Mouse (Mus musculus): ENCODE measurements around the gene P4hb. TPM values are rescaled to one million over a fixed set of nuclear protein-coding genes. Genes with fewer than 3 reads are reported as not detected.

P4hb gene
- polyA plus RNA-seq, 1 experiment from 2014 or later: 425 TPM

GRCm38 (mm10) chr11:120610477-120611046 is 37.5 kb upstream of the P4hb start:
- no peak overlapping the region for H3K4me3 ChIP-seq
- 83% methylated on average over 9 of the region's 9 CpGs for WGBS
- H3K9ac ChIP-seq: no peak overlapping the region
- H3K27ac ChIP-seq: no peak overlapping the region
- H3K9me3 ChIP-seq: no peaks in the 10 kb centered on the region
- no peak overlapping the region for H3K4me2 ChIP-seq (replicated peaks)
- H3K36me3 ChIP-seq: peaks cover 66% of the 10 kb centered on the region
- H3K27me3 ChIP-seq (replicated peaks): peaks cover 22% of the 10 kb centered on the region
- no peak for ATAC-seq (ENCODE audit: low FRiP score, low read depth)
- H3K4me1 ChIP-seq: peaks cover 16% of the 10 kb centered on the region

GRCm38 (mm10) chr11:120609250-120609649 is 36.2 kb upstream of the P4hb start:
- Histone ChIP-seq H3K9ac (0 out of 2 replicates have a peak overlapping the region, but pooled peaks have one; percentile 48), H3K27me3 (replicated peaks) (peaks cover 22% of the 10 kb centered on the region), H3K36me3 (peaks cover 70% of the 10 kb centered on the region), H3K27ac (no peak overlapping the region), H3K9me3 (no peaks in the 10 kb centered on the region), H3K4me2 (replicated peaks) (no peak overlapping the region), H3K4me1 (peaks cover 16% of the 10 kb centered on the region), H3K4me3 (no peak overlapping the region)
- WGBS: 45% methylated on average over 8 of the region's 8 CpGs
- no peak for ATAC-seq (ENCODE audit: low FRiP score, low read depth)

GRCm38 (mm10) chr11:120608241-120609034 is 35.4 kb upstream of the P4hb start, which contains the start of gene Npb:
Gene Npb, plus strand, starts transcription at chr11:120608477.
- peaks cover 22% of the 10 kb centered on the region for H3K27me3 ChIP-seq (replicated peaks)
- H3K9me3 ChIP-seq: no peaks in the 10 kb centered on the region
- ATAC-seq (ENCODE audit: low FRiP score, low read depth): no peak
- H3K9ac ChIP-seq: peak within 1 kb of the TSS; percentile 48; the same call in 1 of the 2 replicates
- WGBS: 5% methylated on average over 45 of the region's 45 CpGs
- peaks cover 16% of the 10 kb centered on the region for H3K4me1 ChIP-seq
- peak within 1 kb of the TSS; percentile 19; the same call in 1 of the 2 replicates for H3K4me3 ChIP-seq
- H3K36me3 ChIP-seq: peaks cover 70% of the 10 kb centered on the region
- H3K27ac ChIP-seq: no peak within 1 kb of the TSS
- peak within 1 kb of the TSS; percentile 53 for H3K4me2 ChIP-seq (replicated peaks)

GRCm38 (mm10) chr11:120606764-120607163 is 33.7 kb upstream of the P4hb start:
- ATAC-seq (ENCODE audit: low FRiP score, low read depth): no peak
- no peak overlapping the region for H3K9ac ChIP-seq
- H3K4me2 ChIP-seq (replicated peaks): no peak overlapping the region
- WGBS: 77% methylated on average over 4 of the region's 4 CpGs
- no peak overlapping the region for H3K27ac ChIP-seq
- no peak overlapping the region for H3K4me3 ChIP-seq
- H3K36me3 ChIP-seq: peaks cover 69% of the 10 kb centered on the region
- H3K27me3 ChIP-seq (replicated peaks): peaks cover 22% of the 10 kb centered on the region
- no peaks in the 10 kb centered on the region for H3K9me3 ChIP-seq
- H3K4me1 ChIP-seq: peaks cover 16% of the 10 kb centered on the region

- H3K4me3 ChIP-seq: no peak overlapping the region
- H3K9ac ChIP-seq: no peak overlapping the region
- peaks cover 22% of the 10 kb centered on the region for H3K27me3 ChIP-seq (replicated peaks)
- H3K4me1 ChIP-seq: peaks cover 16% of the 10 kb centered on the region
- peaks cover 59% of the 10 kb centered on the region for H3K36me3 ChIP-seq
- no peak for ATAC-seq (ENCODE audit: low FRiP score, low read depth)
- H3K9me3 ChIP-seq: no peaks in the 10 kb centered on the region
- H3K4me2 ChIP-seq (replicated peaks): no peak overlapping the region
- 92% methylated on average over 7 of the region's 7 CpGs for WGBS
- no peak overlapping the region for H3K27ac ChIP-seq
Observed at GRCm38 (mm10) chr11:120605667-120606066, 32.6 kb upstream of the P4hb start.

GRCm38 (mm10) chr11:120603545-120603944 is 30.5 kb upstream of the P4hb start:
- peaks cover 53% of the 10 kb centered on the region for H3K36me3 ChIP-seq

GRCm38 (mm10) chr11:120600716-120601115 is 27.7 kb upstream of the P4hb start:
- WGBS: 98% methylated on average over 3 of the region's 3 CpGs
- ATAC-seq (ENCODE audit: low FRiP score, low read depth): no peak
- Histone ChIP-seq H3K9me3 (no peaks in the 10 kb centered on the region), H3K36me3 (peaks cover 58% of the 10 kb centered on the region), H3K4me2 (replicated peaks) (no peak overlapping the region), H3K27ac (no peak overlapping the region), H3K27me3 (replicated peaks) (no peaks in the 10 kb centered on the region), H3K9ac (no peak overlapping the region), H3K4me3 (no peak overlapping the region), H3K4me1 (peaks cover 23% of the 10 kb centered on the region)

More at GRCm38 (mm10) chr11:120603545-120603944, 30.5 kb upstream of the P4hb start:
- H3K4me1 ChIP-seq: peaks cover 15% of the 10 kb centered on the region
- H3K27me3 ChIP-seq (replicated peaks): peaks cover 16% of the 10 kb centered on the region
- H3K9me3 ChIP-seq: no peaks in the 10 kb centered on the region
- no peak overlapping the region for H3K4me2 ChIP-seq (replicated peaks)
- no peak overlapping the region for H3K27ac ChIP-seq
- WGBS: 90% methylated on average over 2 of the region's 2 CpGs
- no peak for ATAC-seq (ENCODE audit: low FRiP score, low read depth)
- H3K4me3 ChIP-seq: no peak overlapping the region
- no peak overlapping the region for H3K9ac ChIP-seq

GRCm38 (mm10) chr11:120598990-120599549 is 26.0 kb upstream of the P4hb start:
- H3K27ac ChIP-seq: 0 out of 2 replicates have a peak overlapping the region, but pooled peaks have one; percentile 1

GRCm38 (mm10) chr11:120598283-120598989 is 25.4 kb upstream of the P4hb start, which contains the start of the genes Alyref and Anapc11:
Gene Alyref, minus strand, starts transcription at chr11:120598365.
Gene Anapc11, plus strand, starts transcription at chr11:120598421.
- H3K9ac ChIP-seq: peak within 1 kb of the TSS; percentile 99
- peak within 1 kb of the TSS; percentile 53; the same call in 1 of the 2 replicates for H3K27ac ChIP-seq
- H3K4me1 ChIP-seq: peaks cover 23% of the 10 kb centered on the region
- H3K27me3 ChIP-seq (replicated peaks): no peaks in the 10 kb centered on the region
- under 1% methylated on average over 88 of the region's 88 CpGs for WGBS
- peaks cover 57% of the 10 kb centered on the region for H3K36me3 ChIP-seq
- H3K9me3 ChIP-seq: no peaks in the 10 kb centered on the region
- H3K4me2 ChIP-seq (replicated peaks): peak within 1 kb of the TSS; percentile 98
- peak; percentile 94 for ATAC-seq (ENCODE audit: low FRiP score, low read depth)
- peak within 1 kb of the TSS; percentile 100 for H3K4me3 ChIP-seq

More at GRCm38 (mm10) chr11:120598990-120599549, 26.0 kb upstream of the P4hb start:
- no peaks in the 10 kb centered on the region for H3K27me3 ChIP-seq (replicated peaks)
- WGBS: 50% methylated on average over 17 of the region's 17 CpGs
- ATAC-seq (ENCODE audit: low FRiP score, low read depth): peak; percentile 45; the same call in 1 of the 2 replicates
- H3K9ac ChIP-seq: peak overlapping the region; percentile 99
- H3K4me1 ChIP-seq: peaks cover 23% of the 10 kb centered on the region
- H3K4me2 ChIP-seq (replicated peaks): peak overlapping the region; percentile 98
- peaks cover 57% of the 10 kb centered on the region for H3K36me3 ChIP-seq
- H3K4me3 ChIP-seq: peak overlapping the region; percentile 100
- no peaks in the 10 kb centered on the region for H3K9me3 ChIP-seq

GRCm38 (mm10) chr11:120597240-120598235 is 24.5 kb upstream of the P4hb start:
- WGBS: 5% methylated on average over 99 of the region's 99 CpGs

GRCm38 (mm10) chr11:120588531-120588930 is 15.5 kb upstream of the P4hb start:
- no peak overlapping the region for H3K27ac ChIP-seq
- no peak overlapping the region for H3K9ac ChIP-seq
- peaks cover 89% of the 10 kb centered on the region for H3K36me3 ChIP-seq
- WGBS: 95% methylated on average over 6 of the region's 6 CpGs
- H3K27me3 ChIP-seq (replicated peaks): no peaks in the 10 kb centered on the region
- no peak overlapping the region for H3K4me3 ChIP-seq
- no peak for ATAC-seq (ENCODE audit: low FRiP score, low read depth)
- H3K4me2 ChIP-seq (replicated peaks): no peak overlapping the region
- no peaks in the 10 kb centered on the region for H3K9me3 ChIP-seq
- no peaks in the 10 kb centered on the region for H3K4me1 ChIP-seq

More at GRCm38 (mm10) chr11:120597240-120598235, 24.5 kb upstream of the P4hb start:
- H3K4me2 ChIP-seq (replicated peaks): peak overlapping the region; percentile 98
- H3K9ac ChIP-seq: peak overlapping the region; percentile 99
- H3K4me1 ChIP-seq: peaks cover 23% of the 10 kb centered on the region
- ATAC-seq (ENCODE audit: low FRiP score, low read depth): peak; percentile 58
- H3K27ac ChIP-seq: peak overlapping the region; percentile 53; the same call in 1 of the 2 replicates
- peak overlapping the region; percentile 100 for H3K4me3 ChIP-seq
- H3K9me3 ChIP-seq: no peaks in the 10 kb centered on the region
- peaks cover 58% of the 10 kb centered on the region for H3K36me3 ChIP-seq
- H3K27me3 ChIP-seq (replicated peaks): no peaks in the 10 kb centered on the region
